Mouse (Mus musculus): ENCODE results near the gene Ccdc8.

- TF ChIP-seq CTCF (conservative IDR thresholded peaks at IDR 0.05; ENCODE audit: low read length) (no peak), POU5F1 (IDR thresholded peaks at IDR 0.05; ENCODE audit: borderline replicate concordance, low read length) (no peak)
These were observed 19.5 kb downstream of the Ccdc8 start for GRCm38 (mm10) chr7:17011909-17012590.
